Mouse (Mus musculus) hindbrain, embryonic 12.5 days (tissue): Measurements from ENCODE around the gene Prkg1. TPM values are rescaled to one million over a fixed set of nuclear protein-coding genes. Genes with fewer than 3 reads are reported as not detected.
"Not testable (repeated sequence)": the region's sequence is repeated elsewhere in the genome, so short reads cannot be mapped to it uniquely, and the experiment has no call there.

ENCODE experiments used
- ATAC-seq: fragments of 200-750 bp; cut with Nextera tagmentation; 2 replicates; pipeline ENCODE4 v1.8.0; 2017; ENCODE audit warnings: moderate TSS enrichment; ENCODE audit not compliant: low FRiP score
- H3K27ac ChIP-seq: fragments of 300-500 bp; sonication (generic); 2 replicates; pipeline ENCODE4 v1.5.1; 2016; ENCODE audit warnings: mild to moderate bottlenecking
- H3K27me3 ChIP-seq: fragments of 300-500 bp; sonication (generic); 2 replicates; pipeline ENCODE4 v1.6.1; 2016; ENCODE audit warnings: mild to moderate bottlenecking
- H3K36me3 ChIP-seq: fragments of 300-500 bp; sonication (generic); 2 replicates; pipeline ENCODE4 v1.6.1; 2016; ENCODE audit warnings: mild to moderate bottlenecking
- H3K4me1 ChIP-seq: fragments of 300-500 bp; sonication (generic); 2 replicates; pipeline ENCODE4 v1.6.1; 2016
- H3K4me2 ChIP-seq: fragments of 300-500 bp; sonication (generic); replicated peaks from 2 replicates; pipeline ENCODE4 v1.6.1; 2016; ENCODE audit warnings: mild to moderate bottlenecking
- H3K4me3 ChIP-seq: fragments of 300-500 bp; sonication (generic); 2 replicates; pipeline ENCODE4 v1.5.1; 2016; ENCODE audit warnings: mild to moderate bottlenecking
- H3K9ac ChIP-seq: fragments of 300-500 bp; sonication (generic); 2 replicates; pipeline ENCODE4 v1.6.1; 2016; ENCODE audit warnings: mild to moderate bottlenecking, moderate library complexity
- H3K9me3 ChIP-seq: fragments of 300-500 bp; sonication (generic); replicated peaks from 2 replicates; pipeline ENCODE4 v1.6.1; 2016; ENCODE audit warnings: mild to moderate bottlenecking
- WGBS: fragments of 180-500 bp; shearing (Covaris S2); methylation state at CpG from one replicate; pipeline ENCODE4 v1.1.7; 2016; 5-methylcytosine and 5-hydroxymethylcytosine counted together
- polyA plus RNA-seq: library from polyadenylated mRNA; unstranded; fragments of >200 nt; fragmentation: Nextera tagmentation; extraction: Ambion mirVana; gene quantifications from 2 replicates; pipeline ENCODE4 v1.2.1, GENCODE M21; 2016

Gene Prkg1
- polyA plus RNA-seq, 1 experiment from 2014 or later, result 9.2 TPM

- H3K27ac ChIP-seq, result no peak overlapping the region
- no peak overlapping the region for H3K9ac ChIP-seq
- 56% methylated on average over 5 of the region's 5 CpGs for WGBS
- H3K4me1 ChIP-seq, result peaks cover 3% of the 10 kb centered on the region; the same call in 1 of the 2 replicates
- H3K4me2 ChIP-seq, result no peak overlapping the region
- H3K9me3 ChIP-seq, result no peaks in the 10 kb centered on the region
- no peak overlapping the region for H3K4me3 ChIP-seq
- ATAC-seq, result no peak
- no peaks in the 10 kb centered on the region for H3K36me3 ChIP-seq
- H3K27me3 ChIP-seq, result no peaks in the 10 kb centered on the region
These were observed 381.0 kb downstream of the Prkg1 start for GRCm38 (mm10) chr19:31383881-31384280.

DNA sequence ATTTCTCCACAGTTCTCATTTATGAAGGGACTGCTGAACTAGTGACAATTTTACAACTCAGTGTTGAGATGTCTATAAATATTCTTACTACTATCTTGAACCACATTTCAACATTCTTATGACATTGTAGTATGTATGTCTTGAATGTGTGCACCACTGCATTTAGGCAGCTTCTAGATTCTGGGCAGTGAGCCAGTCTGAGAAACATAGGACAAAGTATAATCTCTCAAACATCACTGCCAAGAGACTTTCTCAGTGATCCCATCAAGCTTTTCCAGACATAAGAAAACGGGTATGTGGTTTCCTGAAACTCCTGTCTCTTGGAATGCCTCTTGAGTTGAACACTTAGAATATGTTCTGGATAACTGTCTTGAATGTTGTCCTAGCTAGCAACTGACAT lies 394.7 kb downstream of the Prkg1 start:
- Histone ChIP-seq H3K9me3 (no peaks in the 10 kb centered on the region), H3K4me3 (no peak overlapping the region), H3K27ac (no peak overlapping the region), H3K27me3 (no peaks in the 10 kb centered on the region), H3K9ac (no peak overlapping the region), H3K4me1 (no peaks in the 10 kb centered on the region), H3K36me3 (no peaks in the 10 kb centered on the region), H3K4me2 (no peak overlapping the region)
- 79% methylated on average over 1 of the region's 1 CpGs for WGBS
- ATAC-seq, result no peak

DNA sequence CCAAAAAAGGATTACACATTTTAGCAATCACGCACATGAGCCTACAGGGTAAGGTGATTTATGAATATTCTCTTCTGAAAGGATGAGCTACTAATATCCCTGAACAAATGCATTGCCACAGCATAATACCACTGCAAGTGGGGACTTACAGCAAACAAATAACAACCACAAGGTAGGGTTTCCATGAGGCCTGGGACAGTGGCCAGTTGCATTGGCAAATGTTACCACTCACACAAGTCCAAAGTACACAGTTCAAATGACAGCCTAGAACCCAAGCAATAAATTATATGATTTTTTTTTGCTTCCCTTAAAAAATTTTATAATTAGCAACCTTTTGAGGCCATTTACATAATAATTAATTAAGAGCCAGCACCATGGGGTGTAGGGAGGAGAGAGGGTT lies 395.7 kb downstream of the Prkg1 start:
- H3K27me3 ChIP-seq, result no peaks in the 10 kb centered on the region
- no peak for ATAC-seq
- WGBS, result 94% methylated on average over 1 of the region's 1 CpGs

DNA sequence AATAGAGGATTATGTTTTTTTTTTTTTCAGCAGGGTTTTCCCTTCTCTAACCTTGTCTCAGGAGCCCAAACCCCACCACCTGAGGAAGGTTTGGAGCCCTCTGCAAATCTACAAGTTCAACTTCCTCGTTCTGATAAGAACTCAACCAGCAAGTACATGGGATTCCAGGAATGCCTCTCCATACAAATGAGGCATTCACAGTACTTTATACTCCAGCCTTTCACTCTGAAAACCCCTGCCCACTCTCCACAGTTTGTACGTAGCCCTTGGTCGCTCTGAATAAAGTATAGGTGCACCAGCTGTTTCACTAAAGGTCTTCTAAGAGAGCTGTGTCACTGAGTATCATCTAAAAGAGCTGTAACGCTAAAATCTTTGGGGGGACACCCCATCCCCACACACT lies 402.8 kb downstream of the Prkg1 start:
- Histone ChIP-seq H3K27ac (no peak overlapping the region), H3K4me2 (no peak overlapping the region), H3K9me3 (no peaks in the 10 kb centered on the region), H3K4me1 (no peaks in the 10 kb centered on the region), H3K36me3 (no peaks in the 10 kb centered on the region), H3K27me3 (no peaks in the 10 kb centered on the region), H3K4me3 (no peak overlapping the region), H3K9ac (no peak overlapping the region)
- 82% methylated on average over 4 of the region's 4 CpGs for WGBS
- ATAC-seq, result no peak

More for the DNA sequence above, 395.7 kb downstream of the Prkg1 start:
- no peak overlapping the region for H3K4me2 ChIP-seq
- H3K9ac ChIP-seq, result no peak overlapping the region
- no peaks in the 10 kb centered on the region for H3K36me3 ChIP-seq
- no peaks in the 10 kb centered on the region for H3K4me1 ChIP-seq
- H3K27ac ChIP-seq, result no peak overlapping the region
- H3K9me3 ChIP-seq, result no peaks in the 10 kb centered on the region
- no peak overlapping the region for H3K4me3 ChIP-seq

- H3K9ac ChIP-seq, result no peak overlapping the region
- whole genome bisulfite sequencing, result 81% methylated on average over 5 of the region's 5 CpGs
- no peak overlapping the region for H3K4me3 ChIP-seq
- no peaks in the 10 kb centered on the region for H3K4me1 ChIP-seq
- H3K27ac ChIP-seq, result no peak overlapping the region
- H3K9me3 ChIP-seq, result no peaks in the 10 kb centered on the region
- H3K27me3 ChIP-seq, result no peaks in the 10 kb centered on the region
- no peak for ATAC-seq
- H3K36me3 ChIP-seq, result no peaks in the 10 kb centered on the region
- H3K4me2 ChIP-seq, result no peak overlapping the region
These were observed 403.3 kb downstream of the Prkg1 start for GRCm38 (mm10) chr19:31361575-31361974.

DNA sequence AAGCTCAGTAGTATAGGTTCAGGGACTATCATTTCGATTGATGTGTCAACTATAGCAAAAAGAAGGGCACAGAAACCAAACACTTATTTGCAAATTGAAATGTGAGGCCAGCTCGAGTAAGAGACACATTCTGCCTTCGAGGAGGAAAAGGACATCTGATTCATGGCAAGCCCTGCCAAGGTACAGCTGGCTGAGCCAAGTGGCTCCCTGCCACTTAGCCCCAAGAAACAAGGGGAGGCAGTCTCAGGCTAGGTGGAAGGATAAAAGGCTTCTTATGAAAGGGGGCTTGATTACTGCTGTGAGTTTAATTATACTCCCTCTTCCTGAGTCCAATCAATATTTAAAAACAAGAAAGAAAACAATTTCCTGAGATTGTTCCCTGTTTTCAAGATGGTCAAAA lies 403.7 kb downstream of the Prkg1 start:
- H3K9me3 ChIP-seq, result no peaks in the 10 kb centered on the region
- no peak overlapping the region for H3K4me2 ChIP-seq
- no peaks in the 10 kb centered on the region for H3K4me1 ChIP-seq
- H3K9ac ChIP-seq, result no peak overlapping the region
- H3K4me3 ChIP-seq, result no peak overlapping the region
- 66% methylated on average over 3 of the region's 3 CpGs for WGBS
- H3K27me3 ChIP-seq, result no peaks in the 10 kb centered on the region
- H3K36me3 ChIP-seq, result no peaks in the 10 kb centered on the region
- no peak for ATAC-seq
- no peak overlapping the region for H3K27ac ChIP-seq

- Histone ChIP-seq H3K9me3 (no peaks in the 10 kb centered on the region), H3K36me3 (no peaks in the 10 kb centered on the region), H3K27ac (no peak overlapping the region), H3K27me3 (no peaks in the 10 kb centered on the region), H3K9ac (no peak overlapping the region), H3K4me2 (no peak overlapping the region), H3K4me3 (no peak overlapping the region), H3K4me1 (no peaks in the 10 kb centered on the region)
- no peak for ATAC-seq
- 69% methylated on average over 1 of the region's 1 CpGs for WGBS
These were observed 409.9 kb downstream of the Prkg1 start for GRCm38 (mm10) chr19:31354959-31355358.

- not testable (repeated sequence) for H3K9me3 ChIP-seq, H3K27ac ChIP-seq, H3K9ac ChIP-seq, H3K27me3 ChIP-seq, H3K4me1 ChIP-seq, H3K4me3 ChIP-seq, ATAC-seq, H3K4me2 ChIP-seq, H3K36me3 ChIP-seq
These were observed 412.0 kb downstream of the Prkg1 start for GRCm38 (mm10) chr19:31352784-31353183.

GRCm38 (mm10) chr19:31351796-31352195 lies 413.0 kb downstream of the Prkg1 start:
- no peak overlapping the region for H3K4me2 ChIP-seq
- H3K36me3 ChIP-seq, result no peaks in the 10 kb centered on the region
- no peaks in the 10 kb centered on the region for H3K9me3 ChIP-seq
- H3K4me3 ChIP-seq, result no peak overlapping the region
- no peak overlapping the region for H3K9ac ChIP-seq
- WGBS, result 27% methylated on average over 3 of the region's 3 CpGs
- ATAC-seq, result no peak
- H3K4me1 ChIP-seq, result no peaks in the 10 kb centered on the region
- H3K27me3 ChIP-seq, result no peaks in the 10 kb centered on the region
- no peak overlapping the region for H3K27ac ChIP-seq

GRCm38 (mm10) chr19:31342150-31342549 lies 422.7 kb downstream of the Prkg1 start:
- H3K4me3 ChIP-seq, result no peak overlapping the region

DNA sequence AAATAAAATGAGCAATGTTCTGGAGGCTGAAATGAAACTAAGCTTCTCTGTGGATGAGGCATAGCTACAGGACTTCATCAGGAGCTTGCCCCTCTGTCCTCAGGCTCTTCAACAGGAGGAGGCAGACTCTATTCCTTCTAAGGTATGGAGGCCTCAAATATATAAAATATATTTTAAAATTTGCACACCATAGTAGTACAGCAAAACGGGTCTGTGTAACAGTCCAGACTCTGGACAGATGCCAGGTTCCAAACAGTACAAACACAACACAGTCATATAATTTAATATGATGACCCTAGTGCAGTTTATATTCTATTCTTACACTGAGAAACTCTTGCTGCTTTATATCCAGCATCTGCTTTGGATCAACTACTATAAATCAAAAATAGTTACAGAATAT lies 423.9 kb downstream of the Prkg1 start:
- Histone ChIP-seq H3K4me2 (no peak overlapping the region), H3K9me3 (no peaks in the 10 kb centered on the region), H3K4me3 (no peak overlapping the region), H3K36me3 (no peaks in the 10 kb centered on the region), H3K27me3 (no peaks in the 10 kb centered on the region), H3K4me1 (0 out of 2 replicates have a peak, but pooled peaks cover 3% of the 10 kb centered on the region), H3K9ac (no peak overlapping the region), H3K27ac (no peak overlapping the region)
- 82% methylated on average over 1 of the region's 1 CpGs for WGBS
- ATAC-seq, result no peak

More at GRCm38 (mm10) chr19:31342150-31342549, 422.7 kb downstream of the Prkg1 start:
- H3K27me3 ChIP-seq, result no peaks in the 10 kb centered on the region
- no peak overlapping the region for H3K4me2 ChIP-seq
- no peaks in the 10 kb centered on the region for H3K36me3 ChIP-seq
- 33% methylated on average over 4 of the region's 4 CpGs for WGBS
- no peak overlapping the region for H3K9ac ChIP-seq
- no peak for ATAC-seq
- H3K9me3 ChIP-seq, result no peaks in the 10 kb centered on the region
- H3K4me1 ChIP-seq, result 0 out of 2 replicates have a peak, but pooled peaks cover 3% of the 10 kb centered on the region
- H3K27ac ChIP-seq, result no peak overlapping the region

GRCm38 (mm10) chr19:31338355-31339101 lies 426.3 kb downstream of the Prkg1 start:
- ATAC-seq, result no peak
- Histone ChIP-seq H3K36me3 (no peaks in the 10 kb centered on the region), H3K27ac (no peak overlapping the region), H3K27me3 (no peaks in the 10 kb centered on the region), H3K9ac (no peak overlapping the region), H3K4me1 (0 out of 2 replicates have a peak, but pooled peaks cover 3% of the 10 kb centered on the region), H3K4me2 (no peak overlapping the region), H3K9me3 (no peaks in the 10 kb centered on the region), H3K4me3 (no peak overlapping the region)
- 59% methylated on average over 5 of the region's 5 CpGs for WGBS

DNA sequence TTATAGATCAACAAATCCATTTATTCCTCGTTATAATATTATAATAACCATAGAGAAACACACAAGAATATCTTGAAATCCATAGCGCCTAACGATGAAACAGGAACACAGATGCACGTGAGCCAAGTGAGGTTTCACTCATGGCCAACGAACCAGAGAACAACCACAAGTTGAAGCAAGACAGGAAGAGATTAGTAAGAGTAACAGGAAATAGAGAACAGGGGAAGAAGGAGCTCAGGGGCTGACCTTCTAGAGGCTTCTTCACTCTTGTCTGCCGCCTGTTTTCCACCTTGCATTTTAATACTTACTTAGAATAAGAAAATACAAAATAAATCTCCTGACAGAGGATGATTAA lies 427.0 kb downstream of the Prkg1 start:
- H3K27ac ChIP-seq, result no peak overlapping the region
- no peak overlapping the region for H3K4me3 ChIP-seq
- no peaks in the 10 kb centered on the region for H3K36me3 ChIP-seq
- no peaks in the 10 kb centered on the region for H3K9me3 ChIP-seq
- no peak for ATAC-seq
- H3K27me3 ChIP-seq, result no peaks in the 10 kb centered on the region
- no peak overlapping the region for H3K4me2 ChIP-seq
- no peak overlapping the region for H3K9ac ChIP-seq
- 0 out of 2 replicates have a peak, but pooled peaks cover 3% of the 10 kb centered on the region for H3K4me1 ChIP-seq
- WGBS, result 86% methylated on average over 6 of the region's 6 CpGs
